8 mouse cellular contexts compared by ENCODE assay signal in genomic region chr10:88201650-88202049, GRCm38 (mm10). TPM values are rescaled to one million over a fixed set of nuclear protein-coding genes. Genes with fewer than 3 reads are reported as not detected.
DNase-seq lines count a peak whose midpoint lies in the region; ATAC-seq lines count a peak whose summit lies in the region.

No protein-coding gene starts in this region.

- 71% methylated on average over 13 of the region's 13 CpGs for WGBS in liver, embryonic 11.5 days

- H3K27ac ChIP-seq in liver, embryonic 11.5 days (ENCODE audit: low read depth, low read length), result peak overlapping the region; percentile 28; the same call in 1 of the 2 replicates

- no peaks in the 10 kb centered on the region for H3K9me3 ChIP-seq in liver, embryonic 11.5 days (ENCODE audit: control insufficient read depth, low read length)

- H3K4me3 ChIP-seq in liver, embryonic 11.5 days (ENCODE audit: low read depth, low read length), result peak overlapping the region; percentile 74

- peak overlapping the region; percentile 77 for H3K9ac ChIP-seq in liver, embryonic 11.5 days (ENCODE audit: low read depth, low read length)

- peak; percentile 19 for DNase-seq in cerebellum, adult 9-11 months
- DNase-seq in cerebellum, postnatal 14 days, result no peak
- DNase-seq in thymus, postnatal 0 days (ENCODE audit: low spot score), result peak; percentile 9
- DNase-seq in thymus, adult 18-20 months, result no peak
- no peak for DNase-seq in liver, embryonic 11.5 days (ENCODE audit: low spot score)
- no peak for DNase-seq in yolk sac, embryonic 10.5 days (ENCODE audit: low spot score)
- no peak for DNase-seq in ovary, adult 18-20 months (ENCODE audit: low spot score)

- no peaks in the 10 kb centered on the region for H3K27me3 ChIP-seq in liver, embryonic 11.5 days (replicated peaks; ENCODE audit: control insufficient read depth, insufficient read depth, low read length)

- peak overlapping the region; percentile 76 for H3K4me2 ChIP-seq in liver, embryonic 11.5 days

- 0 out of 2 replicates have a peak, but pooled peaks cover 2% of the 10 kb centered on the region for H3K4me1 ChIP-seq in liver, embryonic 11.5 days (replicated peaks; ENCODE audit: control insufficient read depth, insufficient read depth, low read length)

- no peak for ATAC-seq in liver, embryonic 11.5 days (replicated peaks; ENCODE audit: low FRiP score)
- no peak for ATAC-seq in CD4-positive, CD25-positive, alpha-beta regulatory T cell, adult 4 months

- no peaks in the 10 kb centered on the region; the same call in 1 of the 2 replicates for H3K36me3 ChIP-seq in liver, embryonic 11.5 days (ENCODE audit: control insufficient read depth, insufficient read depth, low read length)

RNA-seq across cellular contexts. Expression of gene Washc3, which starts 0.8 kb away (rescaled TPM):
- polyA plus RNA-seq in thymus, postnatal 0 days (2015; fragmentation: Nextera tagmentation; extraction: Ambion mirVana), result 115 and 130 TPM in 2 replicates
- 56.6 and 58.7 TPM in 2 replicates for polyA plus RNA-seq in liver, embryonic 11.5 days (2014; fragmentation: Nextera tagmentation; extraction: Ambion mirVana)
- 100 to 1,000 TPM in 1 of 2 experiments, 10 to 100 TPM in 1; 89.4 to 124 TPM for polyA plus RNA-seq in CD4-positive, CD25-positive, alpha-beta regulatory T cell, adult 4 months (2017; shearing (Covaris generic))

RNA-seq across cellular contexts. Expression of gene Nup37, which starts 54.9 kb away (rescaled TPM):
- 98.9 and 108 TPM in 2 replicates for polyA plus RNA-seq in thymus, postnatal 0 days (2015; fragmentation: Nextera tagmentation; extraction: Ambion mirVana)
- polyA plus RNA-seq in liver, embryonic 11.5 days (2014; fragmentation: Nextera tagmentation; extraction: Ambion mirVana), result 95.6 and 103 TPM in 2 replicates
- 10 to 100 TPM; 30.8 to 38.6 TPM for polyA plus RNA-seq in CD4-positive, CD25-positive, alpha-beta regulatory T cell, adult 4 months (2017; shearing (Covaris generic))

RNA-seq across cellular contexts. Expression of gene Parpbp, which starts 54.9 kb away (rescaled TPM):
- 12.1 and 13.3 TPM in 2 replicates for polyA plus RNA-seq in thymus, postnatal 0 days (2015; fragmentation: Nextera tagmentation; extraction: Ambion mirVana)
- 18.0 and 18.4 TPM in 2 replicates for polyA plus RNA-seq in liver, embryonic 11.5 days (2014; fragmentation: Nextera tagmentation; extraction: Ambion mirVana)
- polyA plus RNA-seq in CD4-positive, CD25-positive, alpha-beta regulatory T cell, adult 4 months (2017; shearing (Covaris generic)), result 1 to 10 TPM; 1.2 to 2.2 TPM

Comparison
In these comparisons a context has a peak if more than half of its experiments do, and no peak if none do; other contexts are left out.
1. DNase-seq: peak in cerebellum, adult 9-11 months (single experiment) and thymus, postnatal 0 days (single experiment); none in cerebellum, postnatal 14 days (0 of 2), thymus, adult 18-20 months (0 of 2), liver, embryonic 11.5 days (single experiment), yolk sac, embryonic 10.5 days (single experiment) and ovary, adult 18-20 months (single experiment).